Mouse (Mus musculus): ENCODE results near the gene Cdk5rap2.

DNA sequence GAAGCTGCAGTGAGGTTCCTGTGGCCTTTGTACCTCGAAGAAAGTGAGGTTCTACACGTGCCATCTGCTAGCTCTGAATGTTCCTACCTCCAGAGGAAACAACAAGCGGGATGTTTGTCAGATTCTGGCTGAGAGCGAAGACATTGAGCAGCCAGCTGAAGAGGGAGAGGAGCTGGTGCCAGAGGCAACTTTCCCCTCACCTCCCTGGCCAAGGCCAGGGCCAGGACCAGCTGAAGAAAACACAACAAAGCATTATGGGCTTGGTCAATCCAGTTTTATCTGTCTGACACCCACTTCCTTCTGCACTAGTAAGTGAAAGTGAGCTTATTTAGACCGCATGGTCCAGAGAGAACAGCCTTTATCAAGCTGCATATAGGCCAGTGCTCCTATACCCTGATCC is 147.4 kb downstream of the Cdk5rap2 start:
- TF ChIP-seq POLR2A (IDR thresholded peaks at IDR 0.05; ENCODE audit: low read depth, low read length), result no peak
- TF ChIP-seq CTCF (IDR thresholded peaks at IDR 0.05; ENCODE audit: extremely low read depth, insufficient read depth, insufficient read length, insufficient replicate concordance), result no peak
